Mouse (Mus musculus): ENCODE data around the gene Fut2.
A peak's percentile ranks its signal among the peaks of the same experiment; 100 is the strongest.

The Fut2 gene

DNA sequence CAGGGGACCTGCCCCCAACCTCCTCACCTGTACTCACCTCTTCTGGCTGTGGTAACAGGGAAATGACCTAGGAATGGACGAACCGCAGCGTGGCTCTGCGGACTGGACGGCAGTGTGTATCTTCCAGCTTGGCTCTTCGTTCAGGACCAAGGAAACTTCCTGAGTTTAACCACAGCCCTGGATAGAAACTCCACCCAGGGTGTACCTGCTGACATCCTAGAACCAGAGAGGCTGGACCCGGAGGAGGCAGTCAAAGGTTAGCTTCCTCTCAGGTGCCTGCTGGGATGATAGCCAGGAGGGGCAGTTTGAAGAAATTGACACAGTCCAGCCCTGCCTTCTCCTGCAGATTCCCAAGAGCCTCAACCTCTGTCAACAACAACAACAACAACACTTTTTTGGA, at the start of gene Fut2:
Gene Fut2, minus strand, starts transcription at position 234 of the 400 bp plus-strand sequence.
- no peak for DNase-seq (ENCODE audit: low spot score in 2 of 2)

DNA sequence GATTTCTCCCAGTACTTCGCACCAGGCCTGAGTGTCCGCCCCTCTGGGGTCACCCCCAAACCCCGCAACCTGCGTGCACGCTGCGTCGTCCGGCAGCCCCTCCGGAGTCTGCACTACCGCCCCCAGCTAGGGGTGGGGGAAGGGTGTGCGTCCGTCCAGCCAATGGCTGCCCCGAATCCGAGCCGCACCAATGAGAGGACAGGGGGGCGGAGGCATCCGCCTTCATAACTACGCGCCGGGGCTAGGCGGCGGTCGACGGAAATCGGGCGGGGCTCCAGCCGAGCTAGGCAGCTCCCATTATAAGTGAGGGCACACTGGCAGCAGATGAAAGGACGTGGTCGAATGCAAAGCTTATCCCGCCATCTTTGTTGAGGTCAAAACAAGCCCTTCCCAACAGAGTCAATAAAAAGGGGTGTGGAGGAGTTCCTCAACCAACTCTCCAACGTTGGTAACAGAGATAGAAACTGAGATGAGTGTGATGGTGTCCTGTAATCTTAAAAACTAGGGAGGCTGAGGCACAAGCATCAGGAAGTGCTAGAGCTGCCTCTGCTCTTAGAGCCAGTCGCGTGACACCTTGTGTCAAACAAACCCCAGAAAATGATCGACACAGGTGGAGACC, 49.0 kb upstream of the Fut2 start, which contains the start of gene Rpl18:
Gene Rpl18, plus strand, starts transcription at position 368 of the 619 bp plus-strand sequence.
- DNase-seq (ENCODE audit: low spot score in 2 of 2) = peak; percentile 91 to 96

DNA sequence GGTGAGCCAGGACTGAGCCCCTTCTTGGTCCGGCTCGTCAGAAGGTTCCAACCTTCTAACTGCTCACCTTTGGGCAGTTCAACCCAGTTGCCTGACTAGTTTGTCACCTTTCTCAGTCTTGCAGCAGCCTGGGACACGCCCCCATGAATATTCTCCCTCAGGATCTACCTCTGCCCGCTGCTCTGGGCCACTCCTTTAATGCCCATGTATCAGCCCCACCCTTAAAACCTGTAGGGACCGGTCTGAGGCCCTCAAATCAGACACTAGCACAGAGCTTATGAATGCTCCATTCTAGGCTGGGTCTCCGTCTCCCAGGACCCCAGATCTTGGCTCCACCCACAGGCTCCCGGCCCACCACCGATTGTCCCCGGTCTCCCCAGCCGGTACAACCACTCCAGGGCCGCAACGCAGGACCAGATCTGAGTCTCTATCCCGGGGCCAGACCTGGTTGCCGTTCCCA, 48.5 kb upstream of the Fut2 start:
- no peak for DNase-seq (ENCODE audit: low spot score in 2 of 2)

DNA sequence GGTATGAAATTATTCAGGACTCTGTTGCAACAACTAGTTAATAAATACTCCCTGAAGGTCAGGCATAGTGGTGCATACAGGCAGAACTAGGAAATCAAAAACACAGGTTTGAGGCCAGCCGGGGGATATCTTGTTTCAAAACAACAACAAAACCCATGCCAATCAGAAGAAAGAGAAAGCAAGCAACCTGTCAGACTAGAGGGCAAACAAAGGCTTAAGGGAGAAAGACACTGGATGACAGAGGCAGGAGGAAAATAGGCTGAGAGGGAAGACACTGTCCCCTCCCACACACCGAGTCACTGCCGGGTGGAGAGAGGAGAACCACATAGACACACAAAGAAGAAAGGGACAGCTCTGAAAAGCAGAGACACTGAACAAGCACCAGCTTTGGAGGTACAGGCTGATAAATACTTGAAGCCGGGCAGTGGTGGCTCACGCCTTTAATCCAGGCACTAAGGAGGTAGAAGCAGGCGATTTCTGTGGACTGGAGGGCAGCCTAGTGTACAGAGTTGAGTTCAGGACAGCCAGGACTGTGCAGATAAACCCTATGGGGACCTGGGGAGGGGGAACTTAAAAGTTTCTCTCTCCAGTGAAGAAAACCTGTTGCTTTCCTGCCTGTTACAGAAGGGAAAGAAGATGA, 47.8 kb upstream of the Fut2 start:
- DNase-seq (ENCODE audit: low spot score in 2 of 2) = no peak

- DNase-seq (ENCODE audit: low spot score in 2 of 2) = no peak
Observed at GRCm38 (mm10) chr7:45713396-45713795, 47.2 kb upstream of the Fut2 start.

DNA sequence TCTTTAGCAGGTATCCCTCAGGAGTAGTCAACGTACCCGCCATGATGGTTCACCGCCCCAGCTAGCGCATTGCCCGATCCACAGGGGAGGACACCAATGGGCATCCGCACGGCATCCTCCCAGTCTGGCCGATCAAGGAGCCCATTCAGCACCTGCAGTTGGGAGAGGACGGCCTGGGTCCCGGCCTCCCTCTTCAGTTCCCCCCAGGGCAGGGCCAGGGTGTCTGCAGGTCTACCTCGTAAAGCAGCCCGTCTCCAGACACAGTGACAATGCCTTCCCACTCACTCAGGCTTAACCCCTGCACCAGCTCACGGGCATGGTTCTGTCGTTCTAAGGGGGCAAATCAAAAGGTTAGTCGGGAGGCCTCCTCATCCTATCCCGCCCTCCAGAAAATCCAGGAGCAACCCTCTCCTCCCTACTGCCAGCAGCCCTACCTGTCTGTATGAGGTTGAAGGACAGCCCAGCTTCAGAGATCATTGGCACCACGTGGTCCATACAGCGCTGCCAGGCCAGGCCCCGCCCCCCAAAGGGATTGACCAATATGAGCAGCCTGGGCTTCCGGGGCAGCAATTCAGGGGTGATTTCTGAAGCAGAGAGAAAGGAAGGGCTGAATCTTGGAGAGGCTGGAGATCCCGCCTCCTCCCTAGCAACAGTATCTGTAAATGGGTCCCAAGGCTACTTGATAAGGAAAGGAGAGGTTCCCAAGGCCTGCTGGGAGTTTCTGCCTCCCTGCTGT, 46.0 kb upstream of the Fut2 start:
- DNase-seq (ENCODE audit: low spot score in 2 of 2) = no peak

GRCm38 (mm10) chr7:45711316-45712021, 45.3 kb upstream of the Fut2 start:
- DNase-seq (ENCODE audit: low spot score in 2 of 2) = no peak

- DNase-seq (ENCODE audit: low spot score in 2 of 2) = no peak
Observed at GRCm38 (mm10) chr7:45710477-45711191, 44.4 kb upstream of the Fut2 start.

GRCm38 (mm10) chr7:45709677-45710355, 43.6 kb upstream of the Fut2 start:
- DNase-seq (ENCODE audit: low spot score in 2 of 2) = no peak

DNA sequence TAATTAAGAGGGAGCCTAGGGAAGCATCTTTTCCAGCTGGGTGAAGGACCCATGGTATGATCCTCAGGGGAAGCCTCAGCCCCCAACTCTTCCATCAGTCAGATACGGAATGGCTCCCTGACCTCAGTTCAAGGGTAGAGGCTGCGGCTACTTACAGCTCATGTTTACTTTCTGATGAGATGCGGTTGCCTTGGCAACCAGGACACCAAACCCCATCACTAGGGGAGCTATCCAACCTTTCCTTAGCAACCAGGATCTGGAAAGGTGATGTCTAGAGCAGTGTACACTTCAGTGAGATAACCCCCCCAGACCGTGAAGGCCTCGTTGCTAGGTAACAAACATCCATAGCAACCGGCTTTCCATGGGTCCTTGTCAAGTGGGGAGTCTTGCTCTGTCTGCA, 42.8 kb upstream of the Fut2 start:
- DNase-seq (ENCODE audit: low spot score in 2 of 2) = no peak

DNA sequence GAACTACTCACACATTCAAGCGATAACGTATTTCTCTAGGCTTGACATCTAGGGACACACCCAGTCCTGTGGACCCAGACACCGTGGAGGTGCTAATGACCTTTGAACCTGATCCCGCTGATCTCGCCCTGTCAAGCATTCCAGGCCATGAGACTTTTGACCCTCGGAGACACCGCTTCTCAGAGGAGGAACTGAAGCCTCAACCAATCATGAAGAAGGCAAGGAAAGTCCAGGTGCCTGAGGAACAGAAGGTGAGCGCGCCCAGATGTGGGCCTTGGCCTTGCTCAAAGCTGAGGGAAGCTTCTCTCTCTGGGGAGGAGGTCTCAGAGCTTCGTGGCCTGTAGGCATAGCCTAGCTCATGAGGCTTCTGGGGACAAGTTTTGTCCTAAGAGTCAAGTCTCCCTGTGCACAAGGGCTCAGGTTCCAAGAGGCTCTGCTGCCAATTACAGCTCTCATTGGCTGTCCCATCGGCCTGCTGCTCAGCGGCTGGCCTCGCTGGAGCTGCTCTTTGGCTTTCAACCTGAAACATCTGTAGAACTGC, 42.1 kb upstream of the Fut2 start:
- no peak for DNase-seq (ENCODE audit: low spot score in 2 of 2)

- DNase-seq (ENCODE audit: low spot score in 2 of 2) = peak; percentile 75 to 85
Observed at GRCm38 (mm10) chr7:45707375-45707967, 41.3 kb upstream of the Fut2 start.

DNA sequence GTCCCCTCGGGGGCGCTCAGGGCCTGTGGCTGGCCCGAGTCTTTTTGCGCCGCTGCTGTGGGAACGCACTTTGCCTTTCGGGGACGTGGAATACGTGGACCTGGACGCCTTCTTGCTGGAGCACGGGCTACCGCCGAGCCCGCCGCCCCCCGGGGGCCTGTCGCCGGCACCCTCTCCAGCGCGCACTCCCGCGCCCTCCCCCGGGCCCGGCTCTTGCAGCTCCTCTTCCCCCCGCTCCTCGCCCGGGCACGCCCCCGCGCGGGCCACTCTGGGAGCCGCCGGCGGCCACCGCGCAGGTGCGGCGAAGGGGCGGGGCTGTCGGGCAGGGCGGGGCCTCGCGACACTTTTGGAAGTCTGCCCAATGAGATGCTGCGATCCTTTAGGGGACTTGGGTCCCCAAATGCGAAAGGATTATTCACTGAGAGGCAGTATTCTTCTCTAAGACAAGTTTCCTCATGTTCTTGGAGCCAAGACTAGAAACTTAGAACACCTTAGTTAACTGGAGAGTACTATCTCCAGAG, 40.6 kb upstream of the Fut2 start:
- peak; percentile 69 to 82 for DNase-seq (ENCODE audit: low spot score in 2 of 2)

DNA sequence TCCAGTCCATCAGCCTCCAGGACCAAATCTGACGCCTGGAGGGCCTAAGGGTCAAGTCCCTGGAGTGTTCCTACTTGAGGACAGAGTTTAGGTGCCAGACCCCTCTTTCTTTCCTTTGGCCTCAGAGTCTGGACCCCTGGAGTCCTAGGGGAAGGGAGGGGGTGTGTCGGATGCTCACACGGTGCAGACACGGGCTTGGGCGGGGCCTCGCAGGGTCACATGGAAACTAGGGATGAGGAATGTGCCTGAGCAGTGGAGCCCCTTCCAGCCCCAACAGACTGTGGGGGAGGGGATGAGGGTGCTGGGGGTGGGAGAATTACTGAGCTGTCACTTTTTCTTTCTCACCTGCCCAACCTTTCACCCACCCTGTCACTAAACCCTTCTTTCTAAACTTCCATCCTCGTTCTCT, 39.7 kb upstream of the Fut2 start:
- DNase-seq (ENCODE audit: low spot score in 2 of 2) = no peak

- DNase-seq (ENCODE audit: low spot score in 2 of 2) = no peak
Observed at GRCm38 (mm10) chr7:45705443-45705864, 39.3 kb upstream of the Fut2 start.

GRCm38 (mm10) chr7:45704730-45705442, 38.7 kb upstream of the Fut2 start, which contains the start of gene Dbp:
Gene Dbp (plus strand): TSS chr7:45705088.
- DNase-seq (ENCODE audit: low spot score in 2 of 2) = peak; percentile 84 to 90

DNA sequence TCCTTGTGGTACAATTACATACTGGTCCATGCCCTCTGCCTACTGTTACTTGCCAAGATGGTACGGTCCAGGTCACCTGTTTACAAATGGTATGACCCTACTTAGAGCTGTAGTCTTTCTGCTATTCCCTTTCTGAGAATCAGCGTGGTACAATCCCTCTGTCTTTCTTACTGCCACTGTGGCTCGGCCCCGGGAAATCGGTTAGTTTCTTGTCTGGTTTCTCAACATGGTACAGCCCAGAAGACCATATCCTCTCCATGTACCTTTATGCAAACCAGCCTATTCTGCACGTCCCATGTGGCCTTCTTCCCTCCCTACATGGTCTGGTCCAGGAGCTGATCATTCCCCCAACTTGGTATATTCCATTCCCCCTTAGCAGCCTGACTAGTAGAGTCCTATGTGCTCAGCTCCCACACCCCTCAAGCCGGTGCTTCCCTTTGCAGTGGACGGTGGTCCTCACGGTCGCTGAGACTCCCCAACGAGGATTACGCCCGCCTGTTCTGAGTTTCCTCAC, 37.9 kb upstream of the Fut2 start:
- DNase-seq (ENCODE audit: low spot score in 2 of 2) = peak in 1 of 2 experiments; percentile 39

DNA sequence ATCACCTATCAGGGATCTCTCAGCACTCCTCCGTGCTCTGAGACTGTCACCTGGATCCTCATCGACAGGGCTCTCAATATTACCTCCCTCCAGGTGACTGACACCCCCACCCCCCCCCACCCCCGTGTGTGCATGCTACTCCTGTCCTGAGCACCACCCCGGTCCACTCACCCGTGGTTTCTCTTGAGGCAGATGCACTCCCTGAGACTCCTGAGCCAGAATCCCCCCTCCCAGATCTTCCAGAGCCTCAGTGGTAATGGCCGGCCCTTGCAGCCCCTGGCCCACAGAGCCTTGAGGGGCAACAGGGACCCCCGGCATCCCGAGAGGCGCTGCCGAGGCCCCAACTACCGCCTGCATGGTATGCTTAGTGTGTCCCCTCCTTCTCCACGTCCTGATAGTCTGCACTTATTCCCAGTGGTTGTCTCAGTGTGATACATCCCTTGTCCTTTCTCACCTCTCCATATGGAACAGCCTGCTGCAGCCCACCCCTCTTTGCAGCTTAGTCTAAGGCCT, 37.4 kb upstream of the Fut2 start:
- DNase-seq (ENCODE audit: low spot score in 2 of 2) = no peak

Data from spleen, postnatal 14 days (tissue).